Mouse (Mus musculus) stomach, embryonic 16.5 days (tissue): Measurements from ENCODE around the gene Cep164. TPM values are rescaled to one million over a fixed set of nuclear protein-coding genes. Genes with fewer than 3 reads are reported as not detected.

Experiments used
- ATAC-seq: fragments of 200-750 bp; cut with Nextera tagmentation; 2 replicates; pipeline ENCODE4 v1.8.0; 2017; ENCODE audit warnings: moderate number of reproducible peaks, moderate TSS enrichment; ENCODE audit not compliant: insufficient read depth, low FRiP score
- H3K27ac ChIP-seq: fragments of 300-500 bp; sonication (generic); 2 replicates; pipeline ENCODE4 v1.5.1; 2014; ENCODE audit warnings: low read length
- H3K27me3 ChIP-seq: fragments of 300-500 bp; sonication (generic); 2 replicates; pipeline ENCODE4 v1.6.1; 2014; ENCODE audit warnings: low read length, control low read depth, mixed read lengths; ENCODE audit not compliant: control insufficient read depth, insufficient read depth
- H3K36me3 ChIP-seq: fragments of 300-500 bp; sonication (generic); 2 replicates; pipeline ENCODE4 v1.6.1; 2014; ENCODE audit warnings: low read length; ENCODE audit not compliant: control insufficient read depth, insufficient read depth
- H3K4me1 ChIP-seq: fragments of 300-500 bp; sonication (generic); 2 replicates; pipeline ENCODE4 v1.6.1; 2014; ENCODE audit warnings: low read length, control low read depth, mixed read lengths; ENCODE audit not compliant: control insufficient read depth, insufficient read depth
- H3K4me2 ChIP-seq: fragments of 300-500 bp; sonication (generic); 2 replicates; pipeline ENCODE4 v1.6.1; 2014; ENCODE audit warnings: low read depth, low read length, mixed read lengths
- H3K4me3 ChIP-seq: fragments of 300-500 bp; sonication (generic); replicated peaks from 2 replicates; pipeline ENCODE4 v1.5.1; 2014; ENCODE audit warnings: mild to moderate bottlenecking, low read length
- H3K9ac ChIP-seq: fragments of 300-500 bp; sonication (generic); 2 replicates; pipeline ENCODE4 v1.6.1; 2014; ENCODE audit warnings: low read length
- H3K9me3 ChIP-seq: fragments of 300-500 bp; sonication (generic); replicated peaks from 2 replicates; pipeline ENCODE4 v1.6.1; 2016; ENCODE audit warnings: low read length, control low read depth; ENCODE audit not compliant: control insufficient read depth
- WGBS: fragments of 180-500 bp; shearing (Covaris S2); extraction: QIAGEN DNeasy Blood & Tissue Kit; methylation state at CpG from one replicate; pipeline ENCODE4 v1.1.7; 2014; 5-methylcytosine and 5-hydroxymethylcytosine counted together
- polyA plus RNA-seq: library from polyadenylated mRNA; unstranded; fragments of >200 nt; fragmentation: Nextera tagmentation; extraction: Ambion mirVana; gene quantifications from 2 replicates; pipeline ENCODE4 v1.2.1, GENCODE M21; 2015

Gene Cep164
- 19.6 and 21.1 TPM in 2 replicates for polyA plus RNA-seq

GRCm38 (mm10) chr9:45828291-45828963 lies at the start of gene Cep164:
Gene Cep164 (minus strand): TSS chr9:45828691.
- H3K4me3 ChIP-seq, result peak within 1 kb of the TSS; percentile 94
- ATAC-seq, result peak; percentile 94
- H3K27ac ChIP-seq, result peak within 1 kb of the TSS; percentile 86
- H3K9ac ChIP-seq, result peak within 1 kb of the TSS; percentile 84
- no peaks in the 10 kb centered on the region for H3K27me3 ChIP-seq
- under 1% methylated on average over 31 of the region's 31 CpGs for WGBS
- H3K4me1 ChIP-seq, result peaks cover 6% of the 10 kb centered on the region; the same call in 1 of the 2 replicates
- H3K36me3 ChIP-seq, result no peaks in the 10 kb centered on the region
- H3K4me2 ChIP-seq, result peak within 1 kb of the TSS; percentile 80
- 0 out of 2 replicates have a peak, but pooled peaks cover 6% of the 10 kb centered on the region for H3K9me3 ChIP-seq

GRCm38 (mm10) chr9:45877928-45878327 lies 49.4 kb upstream of the Cep164 start:
- 65% methylated on average over 2 of the region's 2 CpGs for WGBS
- Histone ChIP-seq H3K36me3 (0 out of 2 replicates have a peak, but pooled peaks cover 9% of the 10 kb centered on the region), H3K4me1 (no peaks in the 10 kb centered on the region), H3K27ac (no peak overlapping the region), H3K9ac (no peak overlapping the region), H3K4me2 (no peak overlapping the region), H3K9me3 (no peaks in the 10 kb centered on the region), H3K4me3 (no peak overlapping the region), H3K27me3 (no peaks in the 10 kb centered on the region)
- no peak for ATAC-seq

- Histone ChIP-seq H3K27me3 (no peaks in the 10 kb centered on the region), H3K9ac (no peak overlapping the region), H3K4me2 (no peak overlapping the region), H3K27ac (no peak overlapping the region), H3K9me3 (no peaks in the 10 kb centered on the region), H3K4me3 (no peak overlapping the region), H3K36me3 (peaks cover 11% of the 10 kb centered on the region), H3K4me1 (no peaks in the 10 kb centered on the region)
- WGBS, result 75% methylated on average over 3 of the region's 3 CpGs
- no peak for ATAC-seq
Measured at GRCm38 (mm10) chr9:45870265-45870664, 41.8 kb upstream of the Cep164 start.

GRCm38 (mm10) chr9:45869181-45869580 lies 40.7 kb upstream of the Cep164 start:
- peaks cover 8% of the 10 kb centered on the region for H3K36me3 ChIP-seq
- ATAC-seq, result no peak
- no peak overlapping the region for H3K27ac ChIP-seq

GRCm38 (mm10) chr9:45861813-45862212 lies 33.3 kb upstream of the Cep164 start:
- Histone ChIP-seq H3K4me2 (no peak overlapping the region), H3K27me3 (no peaks in the 10 kb centered on the region), H3K4me3 (no peak overlapping the region), H3K27ac (no peak overlapping the region), H3K9ac (no peak overlapping the region), H3K9me3 (no peaks in the 10 kb centered on the region), H3K4me1 (no peaks in the 10 kb centered on the region), H3K36me3 (peaks cover 27% of the 10 kb centered on the region)
- ATAC-seq, result no peak
- WGBS, result 89% methylated on average over 7 of the region's 7 CpGs

More at GRCm38 (mm10) chr9:45869181-45869580, 40.7 kb upstream of the Cep164 start:
- no peaks in the 10 kb centered on the region for H3K9me3 ChIP-seq
- no peaks in the 10 kb centered on the region for H3K27me3 ChIP-seq
- H3K4me2 ChIP-seq, result no peak overlapping the region
- no peak overlapping the region for H3K9ac ChIP-seq
- no peak overlapping the region for H3K4me3 ChIP-seq
- H3K4me1 ChIP-seq, result no peaks in the 10 kb centered on the region
- 94% methylated on average over 3 of the region's 3 CpGs for WGBS

- Histone ChIP-seq H3K4me3 (no peak overlapping the region), H3K36me3 (peaks cover 30% of the 10 kb centered on the region), H3K27me3 (no peaks in the 10 kb centered on the region), H3K4me2 (no peak overlapping the region), H3K4me1 (no peaks in the 10 kb centered on the region), H3K27ac (no peak overlapping the region), H3K9me3 (no peaks in the 10 kb centered on the region), H3K9ac (no peak overlapping the region)
- WGBS, result 92% methylated on average over 10 of the region's 10 CpGs
- no peak for ATAC-seq
Measured at GRCm38 (mm10) chr9:45859364-45859763, 30.9 kb upstream of the Cep164 start.

- ATAC-seq, result no peak
- no peak overlapping the region for H3K4me3 ChIP-seq
- peaks cover 20% of the 10 kb centered on the region for H3K36me3 ChIP-seq
- no peaks in the 10 kb centered on the region for H3K9me3 ChIP-seq
- H3K9ac ChIP-seq, result no peak overlapping the region
- no peaks in the 10 kb centered on the region for H3K27me3 ChIP-seq
- no peak overlapping the region for H3K27ac ChIP-seq
- no peak overlapping the region for H3K4me2 ChIP-seq
- 81% methylated on average over 1 of the region's 1 CpGs for WGBS
- peaks cover 21% of the 10 kb centered on the region for H3K4me1 ChIP-seq
Measured at GRCm38 (mm10) chr9:45854136-45854535, 25.6 kb upstream of the Cep164 start.

GRCm38 (mm10) chr9:45853695-45854094 lies 25.2 kb upstream of the Cep164 start:
- 96% methylated on average over 2 of the region's 2 CpGs for WGBS

GRCm38 (mm10) chr9:45851776-45852175 lies 23.3 kb upstream of the Cep164 start:
- Histone ChIP-seq H3K9me3 (no peaks in the 10 kb centered on the region), H3K9ac (no peak overlapping the region), H3K4me3 (no peak overlapping the region), H3K27ac (no peak overlapping the region), H3K27me3 (no peaks in the 10 kb centered on the region), H3K4me1 (peaks cover 31% of the 10 kb centered on the region), H3K36me3 (peaks cover 7% of the 10 kb centered on the region; the same call in 1 of the 2 replicates), H3K4me2 (no peak overlapping the region)
- no peak for ATAC-seq
- 93% methylated on average over 2 of the region's 2 CpGs for WGBS

More at GRCm38 (mm10) chr9:45853695-45854094, 25.2 kb upstream of the Cep164 start:
- H3K9me3 ChIP-seq, result no peaks in the 10 kb centered on the region
- H3K4me1 ChIP-seq, result peaks cover 25% of the 10 kb centered on the region
- H3K9ac ChIP-seq, result no peak overlapping the region
- no peaks in the 10 kb centered on the region for H3K27me3 ChIP-seq
- no peak overlapping the region for H3K4me3 ChIP-seq
- H3K4me2 ChIP-seq, result no peak overlapping the region
- no peak for ATAC-seq
- peaks cover 16% of the 10 kb centered on the region for H3K36me3 ChIP-seq
- H3K27ac ChIP-seq, result no peak overlapping the region
